Comparison of ENCODE assay signal across 28 mouse cellular contexts in genomic region chr5:149625547-149625946, GRCm38 (mm10). TPM values are rescaled to one million over a fixed set of nuclear protein-coding genes. Genes with fewer than 3 reads are reported as not detected.
A peak's percentile ranks its signal among the peaks of the same experiment; 100 is the strongest.
DNase-seq lines count a peak whose midpoint lies in the region; ATAC-seq and TF ChIP-seq lines count a peak whose summit lies in the region.
"Had no signal": no experiment of that assay in that cellular context is flagged by ENCODE, and none has a peak within 500 bp of the region (broad histone marks: within the 10 kb centered on the region; RNA-seq: fewer than 3 reads in every experiment).

No protein-coding gene starts in this region.

- peak overlapping the region; percentile 40; the same call in 1 of the 2 replicates for H3K27ac ChIP-seq in liver, embryonic 12.5 days
- no peak overlapping the region for H3K27ac ChIP-seq in liver, postnatal 0 days (ENCODE audit: low read depth)
- H3K27ac ChIP-seq: forebrain, embryonic 10.5 days; forebrain, embryonic 13.5 days; gastrocnemius, adult 2 months; heart, embryonic 15.5 days; hindbrain, embryonic 10.5 days; hindbrain, embryonic 13.5 days; intestine, embryonic 15.5 days had no signal

- no peak for DNase-seq in liver, postnatal 0 days
- DNase-seq in G1E (ENCODE audit: low spot score), result no peak
- DNase-seq in naive thymus-derived CD4-positive, alpha-beta T cell, adult 2 months (ENCODE audit: low read depth), result peak; percentile 12
- DNase-seq in frontal cortex, postnatal 25 days (ENCODE audit: low spot score in 2 of 2), result no peak
- no peak for DNase-seq in adrenal gland, postnatal 4 days (ENCODE audit: low spot score in 2 of 2)
- no peak for DNase-seq in embryo, embryonic 10.5 days (ENCODE audit: low spot score)
- DNase-seq: adrenal gland, postnatal 14 days; cerebellum, adult 11-12 months; cerebellum, adult 8-10 months; cerebellum, postnatal 10 days; cerebellum, postnatal 36 days; gastrocnemius, adult 2 months; gastrocnemius, postnatal 14 days; heart, adult 11 months; heart, postnatal 10 days; heart, postnatal 36 days had no signal

- WGBS in liver, embryonic 12.5 days (ENCODE audit: insufficient replicate concordance), result 83% methylated on average over 3 of the region's 3 CpGs
- WGBS in liver, postnatal 0 days (ENCODE audit: insufficient replicate concordance), result 74% methylated on average over 3 of the region's 3 CpGs

- peaks cover 29% of the 10 kb centered on the region for H3K4me1 ChIP-seq in liver, embryonic 12.5 days
- H3K4me1 ChIP-seq in liver, postnatal 0 days (ENCODE audit: insufficient read depth), result peaks cover 9% of the 10 kb centered on the region; the same call in 1 of the 2 replicates
- H3K4me1 ChIP-seq in G1E (ENCODE audit: insufficient read depth, low read depth, low read length), result peaks cover 60% of the 10 kb centered on the region
- H3K4me1 ChIP-seq: forebrain, embryonic 10.5 days; forebrain, embryonic 13.5 days; heart, embryonic 15.5 days; hindbrain, embryonic 10.5 days; hindbrain, embryonic 13.5 days; intestine, embryonic 15.5 days had no signal

- no peak overlapping the region for H3K4me2 ChIP-seq in liver, embryonic 12.5 days
- H3K4me2 ChIP-seq in liver, postnatal 0 days (ENCODE audit: low read depth, low read length), result no peak overlapping the region
- H3K4me2 ChIP-seq: forebrain, embryonic 13.5 days; heart, embryonic 12.5 days; heart, embryonic 15.5 days; hindbrain, embryonic 13.5 days; intestine, embryonic 15.5 days had no signal

- H3K9me3 ChIP-seq in liver, embryonic 12.5 days (replicated peaks), result no peaks in the 10 kb centered on the region
- no peaks in the 10 kb centered on the region for H3K9me3 ChIP-seq in liver, postnatal 0 days (ENCODE audit: low read length)
- no peaks in the 10 kb centered on the region for H3K9me3 ChIP-seq in G1E (replicated peaks)
- H3K9me3 ChIP-seq: forebrain, embryonic 10.5 days; forebrain, embryonic 13.5 days; heart, embryonic 12.5 days; heart, embryonic 15.5 days; hindbrain, embryonic 10.5 days; hindbrain, embryonic 13.5 days; intestine, embryonic 15.5 days had no signal

- TF ChIP-seq CTCF in liver, postnatal 0 days (IDR thresholded peaks at IDR 0.05; ENCODE audit: low read depth), result no peak
- TF ChIP-seq CTCF in G1E (IDR thresholded peaks at IDR 0.05; ENCODE audit: low read depth, low read length), result no peak

- H3K27me3 ChIP-seq in liver, embryonic 12.5 days (replicated peaks), result no peaks in the 10 kb centered on the region
- H3K27me3 ChIP-seq in liver, postnatal 0 days (ENCODE audit: insufficient read depth, low read length), result no peaks in the 10 kb centered on the region
- no peaks in the 10 kb centered on the region for H3K27me3 ChIP-seq in G1E (ENCODE audit: insufficient read depth, low read length)
- H3K27me3 ChIP-seq: forebrain, embryonic 13.5 days; heart, embryonic 12.5 days; heart, embryonic 15.5 days; hindbrain, embryonic 13.5 days; intestine, embryonic 15.5 days; Patski had no signal

- no peak overlapping the region for H3K9ac ChIP-seq in liver, embryonic 12.5 days
- no peak overlapping the region for H3K9ac ChIP-seq in liver, postnatal 0 days (replicated peaks)
- H3K9ac ChIP-seq: forebrain, embryonic 13.5 days; heart, embryonic 12.5 days; heart, embryonic 15.5 days; hindbrain, embryonic 13.5 days; intestine, embryonic 15.5 days had no signal

- H3K36me3 ChIP-seq in liver, embryonic 12.5 days, result peaks cover 97% of the 10 kb centered on the region
- peaks cover 53% of the 10 kb centered on the region for H3K36me3 ChIP-seq in liver, postnatal 0 days (replicated peaks; ENCODE audit: insufficient read depth, low read length)
- peaks cover 92% of the 10 kb centered on the region for H3K36me3 ChIP-seq in G1E (replicated peaks)

- no peak for TF ChIP-seq EP300 in liver, postnatal 0 days (IDR thresholded peaks at IDR 0.05; ENCODE audit: low read depth)

- H3K4me3 ChIP-seq in liver, embryonic 12.5 days, result no peak overlapping the region
- no peak overlapping the region for H3K4me3 ChIP-seq in liver, postnatal 0 days (ENCODE audit: low read depth, low read length)
- H3K4me3 ChIP-seq in G1E (ENCODE audit: low read depth, low read length), result no peak overlapping the region
- H3K4me3 ChIP-seq: forebrain, embryonic 10.5 days; forebrain, embryonic 13.5 days; gastrocnemius, adult 2 months; heart, embryonic 12.5 days; heart, embryonic 15.5 days; hindbrain, embryonic 10.5 days; hindbrain, embryonic 13.5 days; intestine, embryonic 15.5 days had no signal

- ATAC-seq in liver, embryonic 12.5 days, result no peak
- ATAC-seq in liver, postnatal 0 days, result no peak
- 0 out of 2 replicates have a peak, but pooled peaks have one; percentile 11 for ATAC-seq in G1E (ENCODE audit: extremely low read depth, insufficient number of reproducible peaks, low FRiP score, poor library complexity, severe bottlenecking)
- ATAC-seq: CD4-positive, CD25-positive, alpha-beta regulatory T cell, adult 4 months; forebrain, embryonic 13.5 days; forebrain, embryonic 16.5 days; hindbrain, embryonic 16.5 days; intestine, embryonic 15.5 days; Patski had no signal

RNA-seq across cellular contexts. Expression of gene Hsph1, which starts 10.6 kb away (rescaled TPM):
- 69.5 and 76.4 TPM in 2 replicates for polyA plus RNA-seq in liver, embryonic 12.5 days (2016; fragmentation: Nextera tagmentation; extraction: Ambion mirVana)
- polyA plus RNA-seq in liver, postnatal 0 days (2015; fragmentation: Nextera tagmentation; extraction: Ambion mirVana), result 5.1 and 6.4 TPM in 2 replicates
- 75.9 and 79.0 TPM in 2 replicates for total RNA-seq in G1E (2014; fragmentation: Nextera tagmentation)
- total RNA-seq in G1E (2017), result 22.5 and 30.2 TPM in 2 replicates
- polyA plus RNA-seq in G1E (2012), result 113 and 145 TPM in 2 replicates
- total RNA-seq in adrenal gland, postnatal 4 days (2021), result 10 to 100 TPM; 20.9 to 39.2 TPM

RNA-seq across cellular contexts. Expression of gene B3glct, which starts 52.5 kb away (rescaled TPM):
- 7.5 and 8.4 TPM in 2 replicates for polyA plus RNA-seq in liver, embryonic 12.5 days (2016; fragmentation: Nextera tagmentation; extraction: Ambion mirVana)
- 2.5 TPM in 2 replicates for polyA plus RNA-seq in liver, postnatal 0 days (2015; fragmentation: Nextera tagmentation; extraction: Ambion mirVana)
- total RNA-seq in G1E (2014; fragmentation: Nextera tagmentation), result 15.4 and 18.1 TPM in 2 replicates
- 3.3 and 4.6 TPM in 2 replicates for total RNA-seq in G1E (2017)
- polyA plus RNA-seq in G1E (2012), result 3.6 and 5.2 TPM in 2 replicates
- total RNA-seq in adrenal gland, postnatal 4 days (2021), result 10 to 100 TPM; 23.9 to 26.5 TPM
